Mouse (Mus musculus): ENCODE results near the gene Zbtb3. TPM values are rescaled to one million over a fixed set of nuclear protein-coding genes. Genes with fewer than 3 reads are reported as not detected.

Gene Zbtb3
- polyA plus RNA-seq, 1 experiment from 2014 or later = 8.6 TPM

- ATAC-seq (ENCODE audit: low read depth) = peak; percentile 94
- Histone ChIP-seq H3K4me3 (peak within 1 kb of the TSS; percentile 69), H3K9me3 (no peaks in the 10 kb centered on the region), H3K4me2 (peak within 1 kb of the TSS; percentile 99), H3K36me3 (peaks cover 44% of the 10 kb centered on the region), H3K9ac (peak within 1 kb of the TSS; percentile 98), H3K4me1 (replicated peaks) (peaks cover 44% of the 10 kb centered on the region), H3K27ac (replicated peaks) (peak within 1 kb of the TSS; percentile 99), H3K27me3 (no peaks in the 10 kb centered on the region)
- WGBS = under 1% methylated on average over 68 of the region's 68 CpGs
Observed at GRCm38 (mm10) chr19:8774086-8774835, 28.1 kb upstream of the Zbtb3 start, which contains the start of gene Tmem179b. Gene Tmem179b, minus strand, starts transcription at chr19:8774467.

GRCm38 (mm10) chr19:8774951-8775421 lies 27.4 kb upstream of the Zbtb3 start:
- H3K27me3 ChIP-seq = no peaks in the 10 kb centered on the region
- peak overlapping the region; percentile 99 for H3K4me2 ChIP-seq
- H3K27ac ChIP-seq (replicated peaks) = peak overlapping the region; percentile 99
- WGBS = 8% methylated on average over 20 of the region's 20 CpGs
- no peaks in the 10 kb centered on the region for H3K9me3 ChIP-seq
- peak; percentile 37 for ATAC-seq (ENCODE audit: low read depth)
- H3K4me3 ChIP-seq = peak overlapping the region; percentile 69
- peaks cover 41% of the 10 kb centered on the region for H3K36me3 ChIP-seq
- H3K9ac ChIP-seq = peak overlapping the region; percentile 98
- peaks cover 44% of the 10 kb centered on the region for H3K4me1 ChIP-seq (replicated peaks)

GRCm38 (mm10) chr19:8786008-8786781 lies 16.2 kb upstream of the Zbtb3 start, which contains the start of gene Taf6l:
Gene Taf6l, minus strand, starts transcription at chr19:8786417.
- peak; percentile 100 for ATAC-seq (ENCODE audit: low read depth)
- peak within 1 kb of the TSS; percentile 65 for H3K4me2 ChIP-seq
- peak within 1 kb of the TSS; percentile 77 for H3K9ac ChIP-seq
- under 1% methylated on average over 32 of the region's 32 CpGs for WGBS
- no peaks in the 10 kb centered on the region for H3K27me3 ChIP-seq
- H3K9me3 ChIP-seq = no peaks in the 10 kb centered on the region
- peak within 1 kb of the TSS; percentile 69 for H3K4me3 ChIP-seq
- peak within 1 kb of the TSS; percentile 76 for H3K27ac ChIP-seq (replicated peaks)
- peaks cover 33% of the 10 kb centered on the region for H3K36me3 ChIP-seq
- peaks cover 22% of the 10 kb centered on the region for H3K4me1 ChIP-seq (replicated peaks)

- Histone ChIP-seq H3K36me3 (peaks cover 26% of the 10 kb centered on the region), H3K4me3 (no peak overlapping the region), H3K27me3 (no peaks in the 10 kb centered on the region), H3K4me1 (replicated peaks) (peaks cover 22% of the 10 kb centered on the region), H3K4me2 (no peak overlapping the region), H3K9me3 (no peaks in the 10 kb centered on the region), H3K9ac (peak overlapping the region; percentile 38; the same call in 1 of the 2 replicates), H3K27ac (replicated peaks) (0 out of 2 replicates have a peak overlapping the region, but pooled peaks have one; percentile 19)
- ATAC-seq (ENCODE audit: low read depth) = no peak
- WGBS = 23% methylated on average over 3 of the region's 3 CpGs
Observed at GRCm38 (mm10) chr19:8788521-8788920, 13.8 kb upstream of the Zbtb3 start.

GRCm38 (mm10) chr19:8789171-8789570 lies 13.2 kb upstream of the Zbtb3 start:
- H3K36me3 ChIP-seq = peaks cover 27% of the 10 kb centered on the region
- peaks cover 22% of the 10 kb centered on the region for H3K4me1 ChIP-seq (replicated peaks)
- no peak for ATAC-seq (ENCODE audit: low read depth)
- 0 out of 2 replicates have a peak overlapping the region, but pooled peaks have one; percentile 19 for H3K27ac ChIP-seq (replicated peaks)
- no peaks in the 10 kb centered on the region for H3K9me3 ChIP-seq
- no peaks in the 10 kb centered on the region for H3K27me3 ChIP-seq
- 62% methylated on average over 1 of the region's 1 CpGs for WGBS
- peak overlapping the region; percentile 38; the same call in 1 of the 2 replicates for H3K9ac ChIP-seq
- no peak overlapping the region for H3K4me2 ChIP-seq
- no peak overlapping the region for H3K4me3 ChIP-seq

- ATAC-seq (ENCODE audit: low read depth) = no peak
Observed at GRCm38 (mm10) chr19:8790171-8790570, 12.2 kb upstream of the Zbtb3 start.

GRCm38 (mm10) chr19:8798264-8798946 lies 4.0 kb upstream of the Zbtb3 start, which contains the start of gene Polr2g:
Gene Polr2g, minus strand, starts transcription at chr19:8798577.
- 1% methylated on average over 25 of the region's 25 CpGs for WGBS
- peak; percentile 70 for ATAC-seq (ENCODE audit: low read depth)
- Histone ChIP-seq H3K4me2 (peak within 1 kb of the TSS; percentile 94), H3K9ac (peak within 1 kb of the TSS; percentile 84), H3K4me3 (peak within 1 kb of the TSS; percentile 80), H3K27me3 (no peaks in the 10 kb centered on the region), H3K36me3 (peaks cover 27% of the 10 kb centered on the region), H3K27ac (replicated peaks) (peak within 1 kb of the TSS; percentile 71), H3K9me3 (no peaks in the 10 kb centered on the region), H3K4me1 (replicated peaks) (peaks cover 30% of the 10 kb centered on the region)

More at GRCm38 (mm10) chr19:8790171-8790570, 12.2 kb upstream of the Zbtb3 start:
- 81% methylated on average over 7 of the region's 7 CpGs for WGBS
- no peaks in the 10 kb centered on the region for H3K9me3 ChIP-seq
- no peak overlapping the region for H3K27ac ChIP-seq (replicated peaks)
- H3K4me3 ChIP-seq = no peak overlapping the region
- peaks cover 21% of the 10 kb centered on the region for H3K4me1 ChIP-seq (replicated peaks)
- no peak overlapping the region for H3K4me2 ChIP-seq
- H3K36me3 ChIP-seq = peaks cover 37% of the 10 kb centered on the region
- no peaks in the 10 kb centered on the region for H3K27me3 ChIP-seq
- H3K9ac ChIP-seq = no peak overlapping the region

- no peak for ATAC-seq (ENCODE audit: low read depth)
- Histone ChIP-seq H3K27ac (replicated peaks) (no peak overlapping the region), H3K4me2 (peak overlapping the region; percentile 94), H3K4me3 (peak overlapping the region; percentile 80), H3K9ac (no peak overlapping the region), H3K27me3 (no peaks in the 10 kb centered on the region), H3K36me3 (peaks cover 24% of the 10 kb centered on the region), H3K4me1 (replicated peaks) (peaks cover 31% of the 10 kb centered on the region), H3K9me3 (no peaks in the 10 kb centered on the region)
Observed at GRCm38 (mm10) chr19:8798947-8799315, 3.4 kb upstream of the Zbtb3 start.

GRCm38 (mm10) chr19:8803204-8803780 lies 937 bp downstream of the Zbtb3 start:
- ATAC-seq (ENCODE audit: low read depth) = no peak

GRCm38 (mm10) chr19:8803879-8804660 lies 1.7 kb downstream of the Zbtb3 start:
- no peak overlapping the region for H3K4me3 ChIP-seq
- H3K9me3 ChIP-seq = no peaks in the 10 kb centered on the region
- peaks cover 46% of the 10 kb centered on the region for H3K36me3 ChIP-seq
- no peak overlapping the region for H3K9ac ChIP-seq
- WGBS = 95% methylated on average over 11 of the region's 11 CpGs
- no peak overlapping the region for H3K27ac ChIP-seq (replicated peaks)
- H3K27me3 ChIP-seq = no peaks in the 10 kb centered on the region
- no peak overlapping the region for H3K4me2 ChIP-seq
- H3K4me1 ChIP-seq (replicated peaks) = peaks cover 23% of the 10 kb centered on the region
- ATAC-seq (ENCODE audit: low read depth) = no peak

More at GRCm38 (mm10) chr19:8803204-8803780, 937 bp downstream of the Zbtb3 start:
- Histone ChIP-seq H3K9me3 (no peaks in the 10 kb centered on the region), H3K27ac (replicated peaks) (peak overlapping the region; percentile 86), H3K4me3 (peak overlapping the region; percentile 52), H3K9ac (0 out of 2 replicates have a peak overlapping the region, but pooled peaks have one; percentile 1), H3K4me2 (peak overlapping the region; percentile 60), H3K4me1 (replicated peaks) (peaks cover 28% of the 10 kb centered on the region), H3K36me3 (peaks cover 38% of the 10 kb centered on the region), H3K27me3 (no peaks in the 10 kb centered on the region)
- WGBS = 86% methylated on average over 9 of the region's 9 CpGs

- ATAC-seq (ENCODE audit: low read depth) = no peak
- Histone ChIP-seq H3K9ac (no peak overlapping the region), H3K36me3 (peaks cover 67% of the 10 kb centered on the region)
Observed at GRCm38 (mm10) chr19:8806810-8807209, 4.5 kb downstream of the Zbtb3 start.

More at GRCm38 (mm10) chr19:8806810-8807209, 4.5 kb downstream of the Zbtb3 start:
- Histone ChIP-seq H3K4me3 (no peak overlapping the region), H3K4me2 (no peak overlapping the region), H3K27me3 (no peaks in the 10 kb centered on the region), H3K27ac (replicated peaks) (no peak overlapping the region), H3K9me3 (no peaks in the 10 kb centered on the region), H3K4me1 (replicated peaks) (peaks cover 19% of the 10 kb centered on the region)
- 96% methylated on average over 5 of the region's 5 CpGs for WGBS
